Mouse (Mus musculus): ENCODE results near the gene Sntb2. TPM values are rescaled to one million over a fixed set of nuclear protein-coding genes. Genes with fewer than 3 reads are reported as not detected.

Sntb2 gene
- polyA plus RNA-seq, 1 experiment, result 6.8 TPM

Other genes with a start within 250 kb of the Sntb2 start
- 0.78 and 0.90 TPM in 2 replicates for gene Has3, start 65.5 kb upstream of the Sntb2 start, polyA plus RNA-seq (2012; rRNA removed)
- 27.4 and 28.9 TPM in 2 replicates for gene Utp4, start 42.1 kb upstream of the Sntb2 start, polyA plus RNA-seq (2012; rRNA removed)
- gene Vps4a, start 95.5 kb downstream of the Sntb2 start, polyA plus RNA-seq (2012; rRNA removed), result 92.5 and 98.7 TPM in 2 replicates
- gene Pdf, start 112.9 kb downstream of the Sntb2 start, polyA plus RNA-seq (2012; rRNA removed), result 27.3 and 31.7 TPM in 2 replicates
- 34.5 and 35.6 TPM in 2 replicates for gene Cog8, start 120.9 kb downstream of the Sntb2 start, polyA plus RNA-seq (2012; rRNA removed)
- gene Nip7, start 121.1 kb downstream of the Sntb2 start, polyA plus RNA-seq (2012; rRNA removed), result 30.2 and 37.5 TPM in 2 replicates
- not detected in 2 replicates for gene Tmed6, start 129.9 kb downstream of the Sntb2 start, polyA plus RNA-seq (2012; rRNA removed)
- gene Terf2, start 160.8 kb downstream of the Sntb2 start, polyA plus RNA-seq (2012; rRNA removed), result 33.2 and 34.8 TPM in 2 replicates
- 108 TPM in 2 replicates for gene Cyb5b, start 214.9 kb downstream of the Sntb2 start, polyA plus RNA-seq (2012; rRNA removed)

All from frontal cortex, adult 2 months (tissue).